Mouse (Mus musculus) ovary, adult 10 weeks (tissue): ENCODE results near the gene Picalm. TPM values are rescaled to one million over a fixed set of nuclear protein-coding genes. Genes with fewer than 3 reads are reported as not detected.

Experiments used
- polyA plus RNA-seq: library from polyadenylated mRNA; stranded (reverse); fragments of 350-450 nt; fragmentation: Illumina TruSeq; extraction: RNeasy Lipid Tissue Mini Kit (QIAGEN cat#74804); gene quantifications from one replicate; pipeline ENCODE4 v1.2.3, GENCODE M21; 2014

Gene Picalm
- polyA plus RNA-seq, result 655 TPM

GRCm38 (mm10) chr7:90129732-90130392 lies at the start of gene Picalm:
Picalm (plus strand) TSS chr7:90130213.

Other genes with a start within 250 kb of the Picalm start
- 1.3 TPM for gene Ccdc81, start 226.6 kb upstream of the Picalm start, polyA plus RNA-seq
- 121 TPM for gene Hikeshi, start 189.0 kb upstream of the Picalm start, polyA plus RNA-seq
- 119 TPM for gene Eed, start 149.2 kb upstream of the Picalm start, polyA plus RNA-seq
- gene Ccdc83, start 135.6 kb downstream of the Picalm start, polyA plus RNA-seq, result not detected
- gene Sytl2, start 172.0 kb downstream of the Picalm start, polyA plus RNA-seq, result 35.0 TPM